Mouse (Mus musculus) small intestine, adult 2 months (tissue): ENCODE data around the gene Hoxb4.

Experiments
- CTCF ChIP-seq: fragments of 200-500 bp; IDR thresholded peaks from 2 replicates; pipeline ENCODE4 v1.5.1; 2012; ENCODE audit warnings: low read depth, mild to moderate bottlenecking, control low read depth, inconsistent platforms, low read length, moderate library complexity, mixed read lengths; ENCODE audit not compliant: insufficient replicate concordance, insufficient read length; ENCODE audit errors: extremely low read depth
- POLR2A ChIP-seq: fragments of 200-500 bp; IDR thresholded peaks from 2 replicates; pipeline ENCODE4 v1.6.1; 2012; ENCODE audit warnings: low read depth, mild to moderate bottlenecking, control low read depth, inconsistent platforms, low read length, moderate library complexity

GRCm38 (mm10) chr11:96344061-96344877 is 26.2 kb downstream of the Hoxb4 start:
- TF ChIP-seq POLR2A (no peak), CTCF (no peak)
